Mouse (Mus musculus): ENCODE results near the gene Wwtr1.

Gene Wwtr1

DNA sequence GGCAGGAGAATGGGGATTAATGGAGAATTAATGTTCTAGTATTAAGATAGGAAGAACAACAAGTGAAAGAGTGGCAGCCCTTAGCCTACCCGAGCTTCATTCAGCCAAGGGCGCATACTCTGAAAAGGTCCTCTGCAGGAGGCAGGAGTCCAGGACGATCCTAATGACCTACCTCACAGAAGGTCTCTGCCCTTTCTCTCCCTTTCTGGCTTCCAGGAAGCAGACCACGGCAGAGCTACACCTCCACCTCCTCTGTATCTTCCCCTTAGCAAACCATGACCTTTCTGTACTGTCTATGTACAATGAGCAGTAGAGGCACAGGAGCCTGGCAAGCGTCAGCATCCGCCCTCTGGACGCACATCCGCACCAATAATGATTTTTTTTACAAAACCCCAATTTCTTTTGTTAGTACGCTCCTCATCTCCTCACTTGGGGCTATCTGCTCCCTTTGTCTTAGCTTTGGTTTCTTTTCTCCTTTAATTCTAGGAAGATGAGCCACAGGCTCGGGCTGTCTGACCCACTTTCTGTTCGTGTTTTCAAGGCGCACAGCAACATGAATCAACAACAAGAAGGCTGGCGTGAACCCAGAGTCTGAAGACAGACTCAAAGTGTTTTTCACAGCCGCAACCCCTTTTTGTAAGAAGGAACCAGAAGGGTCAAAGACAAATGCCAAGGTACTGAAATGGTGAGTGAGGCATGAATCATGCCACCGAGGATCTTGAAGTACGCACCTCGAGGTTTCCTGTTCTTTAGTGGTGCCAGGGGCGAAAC is 63.7 kb downstream of the Wwtr1 start:
- DNase-seq, result peak; percentile 53

DNA sequence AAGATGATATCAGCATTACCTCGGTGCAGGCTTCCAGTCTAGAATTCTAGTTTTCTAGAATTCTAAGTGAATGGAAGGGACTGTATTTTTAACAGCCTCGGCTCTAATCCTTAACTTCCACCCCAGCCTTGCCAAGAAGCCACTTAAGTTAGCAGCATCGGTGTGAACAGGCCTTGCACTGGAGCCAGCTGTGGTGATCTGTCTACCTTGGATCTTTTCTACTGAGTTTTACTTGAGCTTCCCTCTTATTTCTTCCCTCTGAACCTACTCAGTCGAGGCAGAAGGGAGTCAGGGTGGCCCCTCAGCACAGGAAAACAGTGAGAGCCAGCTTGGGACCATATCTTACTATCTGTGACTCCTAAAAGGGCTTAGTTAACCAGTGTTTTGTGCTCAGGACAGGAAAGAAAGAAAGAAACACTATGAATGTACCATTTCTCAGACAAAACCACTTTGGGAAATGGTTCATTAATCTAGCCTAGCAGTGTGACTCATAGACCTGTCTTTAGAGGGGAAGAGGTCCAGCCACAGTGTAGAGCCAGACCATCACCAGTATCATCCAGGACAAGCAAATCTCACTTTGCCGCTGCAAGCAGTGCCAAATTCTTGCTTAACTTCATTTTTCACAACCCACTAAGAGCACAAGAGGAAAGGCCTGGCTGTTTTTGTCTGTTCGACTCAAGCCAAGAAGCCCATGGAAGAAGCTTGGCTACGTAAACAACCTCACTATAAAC is 65.6 kb downstream of the Wwtr1 start:
- DNase-seq, result no peak

DNA sequence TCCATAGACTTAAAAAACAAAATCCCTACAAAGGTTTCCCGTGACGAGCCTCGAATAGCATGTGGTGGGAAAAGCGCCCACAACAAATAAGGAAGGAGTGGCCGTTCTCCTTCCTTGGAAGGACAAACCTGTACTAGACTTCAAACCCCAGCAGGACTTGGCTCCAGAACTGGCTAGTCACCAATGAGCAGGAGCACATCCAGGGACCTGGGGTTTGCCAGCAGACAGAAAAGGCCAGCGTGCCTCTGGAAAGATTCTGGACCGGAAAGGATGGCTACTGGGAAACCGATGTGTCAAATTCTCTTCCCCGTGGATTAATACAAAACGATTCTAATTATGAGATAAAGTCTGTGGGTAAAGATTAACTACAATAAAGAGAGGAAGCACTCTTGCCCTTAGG is 69.7 kb downstream of the Wwtr1 start:
- peak; percentile 31 for DNase-seq

DNA sequence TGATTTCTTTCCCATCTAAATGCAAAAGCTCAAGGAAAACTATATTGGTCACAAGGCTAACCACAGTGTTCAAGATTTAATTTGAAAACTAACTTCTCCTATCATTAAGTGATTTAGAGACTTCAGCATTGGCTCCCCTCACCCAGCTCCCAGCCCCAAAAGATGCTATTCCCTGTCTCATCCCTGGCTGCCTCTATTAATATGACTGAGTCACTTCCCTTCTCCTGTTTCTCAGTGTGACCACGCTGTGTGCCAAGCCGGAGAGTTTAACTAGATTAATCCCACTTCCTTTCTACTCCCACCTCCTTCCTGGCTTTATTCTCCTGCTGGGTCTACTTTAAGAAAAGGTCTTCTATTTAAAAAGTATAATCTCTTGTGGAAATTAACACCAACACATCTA is 71.0 kb downstream of the Wwtr1 start:
- peak; percentile 46 for DNase-seq

DNA sequence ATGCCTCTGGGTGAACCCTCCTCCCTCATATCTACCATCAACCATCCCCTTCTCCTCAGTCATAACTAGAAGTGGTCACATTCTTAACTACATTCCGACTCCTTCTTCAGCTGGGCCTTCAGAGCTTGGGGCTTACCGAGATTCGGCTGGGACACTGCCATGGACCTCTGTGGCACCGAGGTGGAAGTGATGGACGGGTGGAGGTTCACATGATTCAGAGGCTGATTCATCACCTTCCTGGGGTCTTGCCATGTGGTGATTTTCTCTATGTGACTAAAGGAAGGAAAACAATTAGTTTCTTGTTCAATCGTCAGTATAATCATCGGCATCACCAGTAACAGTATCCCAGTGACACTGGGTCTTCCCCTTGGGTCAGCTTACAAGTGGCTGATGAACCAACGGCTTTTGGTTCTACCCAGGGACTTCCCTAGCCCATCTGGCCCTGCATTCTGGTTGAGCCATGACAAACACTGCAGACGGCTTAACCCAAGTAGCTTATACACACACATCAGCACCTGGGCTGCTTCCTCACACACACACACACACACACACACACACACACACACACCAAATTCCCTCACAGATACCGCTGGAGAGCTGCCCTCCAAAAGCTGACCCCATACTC is 74.0 kb downstream of the Wwtr1 start:
- no peak for DNase-seq

DNA sequence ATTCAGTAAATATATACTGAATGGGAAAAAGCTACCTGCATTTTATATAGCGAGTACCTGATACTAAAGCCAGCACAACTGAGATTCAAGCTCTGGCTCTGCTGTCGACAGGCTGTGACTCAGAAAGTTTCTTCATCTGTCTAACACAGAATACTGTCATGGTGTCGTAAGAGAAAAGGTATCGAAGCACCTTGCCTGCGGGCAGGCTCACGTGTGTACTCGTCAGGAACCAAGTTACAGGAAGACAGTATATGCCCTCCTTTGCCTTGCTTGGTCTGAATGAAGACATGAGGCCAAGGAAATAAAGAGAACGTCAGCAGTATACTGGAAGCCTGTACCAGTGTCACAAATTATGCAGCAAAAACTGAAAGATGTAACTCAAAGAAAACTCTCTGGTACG is 74.9 kb downstream of the Wwtr1 start:
- DNase-seq, result no peak

DNA sequence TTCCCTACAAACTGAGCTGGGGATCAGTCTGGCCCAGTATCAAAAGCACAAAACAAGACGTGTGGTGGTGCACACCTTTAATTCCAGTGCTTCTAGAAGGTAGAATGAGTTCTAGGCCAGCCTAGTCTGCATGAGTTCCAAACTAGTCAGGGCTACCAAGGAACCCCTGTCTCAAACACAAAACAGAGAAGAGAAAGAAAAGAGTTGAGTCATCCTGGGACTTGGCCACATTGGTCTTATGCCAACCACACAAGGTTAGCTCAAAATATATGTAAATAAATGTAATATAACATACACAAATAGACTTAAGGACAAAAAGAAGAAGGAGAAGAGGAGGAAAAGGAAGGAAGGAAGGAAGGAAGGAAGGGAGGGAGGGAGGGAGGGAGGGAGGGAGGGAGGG is 77.9 kb downstream of the Wwtr1 start:
- no peak for DNase-seq

DNA sequence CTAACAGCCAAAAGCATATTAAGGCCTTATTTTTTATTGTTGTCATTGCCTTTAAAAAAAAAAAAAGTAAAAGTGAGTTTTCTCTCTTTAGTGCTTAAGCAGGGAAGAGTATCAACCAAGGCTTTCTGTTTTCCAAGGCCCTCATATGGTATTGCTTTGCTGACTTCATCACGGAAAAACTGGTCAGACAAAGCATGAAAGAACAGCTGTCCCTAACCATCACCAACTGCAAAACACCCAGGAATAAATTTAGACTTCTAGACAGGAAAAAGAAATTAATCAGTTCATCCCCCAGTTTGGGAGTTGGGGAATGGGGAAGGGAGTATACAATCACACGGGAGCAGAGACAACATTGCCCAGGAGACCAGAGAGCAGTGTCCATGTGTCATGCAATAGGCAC is 79.3 kb downstream of the Wwtr1 start:
- DNase-seq, result no peak

DNA sequence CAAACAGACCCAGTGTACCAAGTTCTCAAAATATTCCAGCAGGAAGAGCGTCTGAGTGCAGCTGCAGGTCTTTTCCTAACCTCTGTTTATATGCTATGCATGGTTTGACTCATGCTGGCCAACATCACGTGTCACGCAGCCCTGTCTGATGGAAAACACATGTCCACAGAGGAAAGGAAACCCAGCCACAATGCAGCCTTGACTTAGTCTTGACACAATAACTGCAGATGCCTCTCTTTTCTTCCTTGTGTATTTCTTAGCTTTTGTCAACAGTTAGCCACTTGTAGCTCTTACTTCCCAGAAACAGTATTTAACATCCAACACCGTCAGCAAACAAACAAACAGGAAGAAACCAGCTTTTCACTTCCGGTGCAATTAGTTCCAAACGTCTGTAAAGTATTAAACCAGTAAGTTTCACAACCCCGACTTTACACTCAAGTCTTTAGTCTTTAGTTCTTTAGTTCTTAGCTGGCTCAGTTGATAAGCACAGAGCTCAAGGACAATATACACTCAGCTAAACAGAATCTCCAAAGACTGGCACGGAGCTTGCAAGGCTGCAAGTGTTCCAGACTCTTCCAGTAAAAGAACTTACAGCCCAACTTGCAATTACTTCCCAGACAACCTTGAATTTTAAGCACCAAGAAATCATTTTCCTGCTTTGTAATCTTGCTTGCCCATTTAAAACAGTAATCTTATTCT is 88.1 kb downstream of the Wwtr1 start:
- DNase-seq, result peak; percentile 75

DNA sequence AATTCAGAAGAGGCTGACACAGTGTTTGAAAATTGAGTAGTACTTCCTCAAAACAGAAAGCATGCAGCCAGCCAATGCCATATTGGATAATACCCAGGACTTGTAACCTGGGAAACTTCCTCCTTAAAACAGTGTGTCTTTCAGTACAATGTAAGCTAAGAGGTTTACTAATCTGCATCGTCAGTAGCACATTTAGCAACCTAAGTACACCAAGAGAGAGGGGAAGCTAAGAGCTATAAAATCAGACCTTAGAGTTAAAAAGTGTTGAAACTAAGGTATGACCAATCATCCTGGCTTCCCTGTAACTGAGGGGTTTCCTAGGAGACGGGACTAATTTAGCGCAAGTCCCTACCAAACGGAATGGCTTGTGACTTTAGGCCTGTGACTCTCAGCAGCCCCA is 89.6 kb downstream of the Wwtr1 start:
- no peak for DNase-seq

DNA sequence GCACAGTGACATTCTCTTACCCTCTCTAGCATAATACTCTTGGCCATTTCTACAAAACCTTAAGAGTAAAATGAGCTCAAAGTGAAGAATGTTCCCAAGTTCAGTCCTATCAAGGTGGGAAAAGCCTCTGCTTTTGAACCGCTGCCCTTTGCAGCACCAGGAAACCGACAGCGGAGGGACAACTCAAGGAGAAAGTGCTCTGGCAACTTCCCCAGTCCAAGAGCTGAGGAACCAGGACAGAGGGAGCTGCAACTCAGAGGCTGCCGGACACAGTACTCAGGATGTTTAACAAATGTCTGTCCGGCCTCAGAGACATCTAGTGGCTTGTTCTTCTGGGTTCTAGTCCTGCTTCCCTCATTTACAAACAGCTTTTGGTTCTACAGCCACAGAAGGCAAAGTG is 93.7 kb downstream of the Wwtr1 start:
- peak; percentile 42 for DNase-seq

DNA sequence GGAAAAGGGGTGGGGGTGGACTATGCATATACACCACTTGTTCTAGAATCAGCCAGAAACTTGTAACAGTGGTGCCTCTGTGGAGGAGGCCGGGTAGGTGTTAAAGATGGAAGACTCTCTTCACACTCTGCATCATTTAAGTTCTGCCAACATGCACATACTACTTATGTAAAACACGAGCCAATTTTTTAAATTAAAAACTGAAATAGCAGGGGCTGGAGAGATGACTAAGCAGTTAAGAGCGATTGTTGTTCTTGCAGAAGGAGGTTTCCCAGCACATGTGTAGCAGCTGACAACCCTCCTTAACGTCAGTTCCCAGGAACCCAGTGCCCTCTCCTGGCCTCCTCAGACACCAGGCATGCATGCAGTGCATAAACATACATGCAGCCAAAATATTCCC is 95.1 kb downstream of the Wwtr1 start:
- DNase-seq, result no peak

DNA sequence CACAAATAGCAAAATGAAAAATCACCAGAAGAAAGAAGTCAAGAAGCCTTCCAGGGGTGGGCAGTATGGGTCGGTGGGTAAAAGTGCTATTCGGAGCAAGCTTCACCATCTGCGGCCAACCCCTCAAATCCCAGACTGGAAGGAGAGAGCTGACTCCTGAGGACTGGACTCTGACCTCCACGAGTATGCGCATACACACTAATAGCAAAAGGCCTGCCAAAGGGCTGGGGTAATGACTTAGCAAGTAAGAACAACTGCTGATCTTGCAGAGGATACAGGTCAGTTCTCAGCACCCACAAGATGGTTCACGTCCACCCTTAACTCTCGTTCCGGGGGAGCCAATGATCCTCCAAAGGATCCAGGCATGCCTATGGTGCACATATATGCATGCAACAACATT is 101.3 kb downstream of the Wwtr1 start:
- DNase-seq, result peak; percentile 39

DNA sequence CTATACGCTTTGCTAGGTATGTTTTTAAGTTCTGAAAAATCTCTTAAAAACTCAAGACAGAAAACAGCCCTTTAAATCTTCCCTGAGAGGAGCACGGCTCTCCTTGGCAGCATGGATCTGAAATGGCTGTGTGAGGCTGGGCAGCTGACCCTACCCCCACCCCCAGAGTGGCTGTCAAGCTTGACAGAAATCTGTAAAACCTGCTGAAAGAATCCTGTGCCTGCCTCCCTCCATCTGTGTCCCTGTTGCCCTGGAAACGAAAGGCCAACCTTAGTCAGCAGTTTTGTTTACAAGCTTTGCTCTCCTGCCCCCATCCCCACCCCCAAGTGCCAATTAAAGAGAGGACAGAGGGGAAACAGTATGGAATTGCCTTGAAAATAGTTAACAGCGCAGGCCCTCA is 103.3 kb downstream of the Wwtr1 start:
- DNase-seq, result peak; percentile 53

DNA sequence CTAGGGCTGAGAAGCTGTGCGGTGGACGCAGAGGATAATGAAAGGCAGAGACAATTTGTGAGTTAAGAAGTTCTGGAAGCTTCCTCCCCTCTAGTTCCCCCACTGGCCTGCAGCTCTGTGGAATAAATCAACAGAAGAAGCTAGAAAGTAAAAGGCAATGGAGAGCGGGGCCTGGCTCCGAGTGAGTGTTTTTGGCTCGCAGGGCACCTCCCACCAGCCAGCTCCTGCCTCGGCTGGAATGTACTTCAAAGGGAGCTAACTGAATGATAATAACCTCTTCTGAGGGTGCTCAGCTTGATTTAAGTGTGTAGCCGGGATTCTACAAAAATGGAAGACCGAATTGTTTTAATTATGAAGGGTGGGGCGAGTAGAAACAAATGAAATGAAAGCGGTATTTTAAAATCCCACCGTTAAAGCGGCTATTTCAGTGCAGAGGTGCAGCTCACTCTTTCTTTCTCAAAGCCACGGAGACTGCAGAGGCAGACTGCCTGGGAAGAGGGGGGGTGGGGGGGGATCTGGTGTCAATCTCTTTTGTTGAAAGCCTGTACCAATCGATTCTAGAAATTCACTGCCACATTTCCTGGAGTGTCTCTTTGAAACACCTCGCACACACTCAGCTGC is 104.6 kb downstream of the Wwtr1 start:
- peak; percentile 58 for DNase-seq

DNA sequence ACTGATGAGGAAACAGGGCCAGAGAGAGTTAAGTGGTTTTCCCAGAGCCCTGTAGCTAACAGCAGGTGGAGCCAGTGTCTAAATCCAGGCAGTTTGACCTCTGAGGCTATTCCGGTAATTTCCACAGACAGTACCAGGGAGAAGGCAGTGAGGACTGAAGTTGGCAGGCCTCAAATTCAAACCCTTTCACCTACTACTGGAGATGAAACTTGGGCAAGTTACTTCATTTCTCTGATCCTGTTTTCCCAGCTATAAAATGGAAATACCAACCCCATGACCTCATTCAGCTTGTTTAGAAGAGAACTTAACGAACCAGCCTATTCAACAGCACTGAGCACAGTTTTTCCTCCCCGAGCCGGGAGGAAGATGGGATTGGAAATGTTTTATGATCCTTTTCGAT is 105.4 kb downstream of the Wwtr1 start:
- DNase-seq, result peak; percentile 75

DNA sequence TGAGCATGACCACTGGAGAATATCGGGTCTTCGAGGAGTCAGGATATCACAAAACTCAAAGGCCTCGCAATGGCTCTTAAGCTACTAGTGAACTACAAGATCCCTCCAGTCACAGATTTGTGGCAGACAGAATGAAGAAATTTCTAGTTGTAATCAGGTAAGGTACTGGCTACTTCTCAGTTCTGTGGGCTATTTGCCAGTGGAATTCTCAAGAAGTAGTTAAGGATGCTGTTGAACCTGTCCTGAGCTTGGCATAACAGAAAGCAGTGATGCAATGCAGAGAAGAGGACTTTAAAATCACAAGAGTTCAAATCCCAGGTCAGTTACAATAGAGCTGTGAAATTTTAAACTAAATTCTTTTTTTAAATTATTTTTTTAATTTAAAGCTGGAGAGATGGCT is 106.4 kb downstream of the Wwtr1 start:
- no peak for DNase-seq

DNA sequence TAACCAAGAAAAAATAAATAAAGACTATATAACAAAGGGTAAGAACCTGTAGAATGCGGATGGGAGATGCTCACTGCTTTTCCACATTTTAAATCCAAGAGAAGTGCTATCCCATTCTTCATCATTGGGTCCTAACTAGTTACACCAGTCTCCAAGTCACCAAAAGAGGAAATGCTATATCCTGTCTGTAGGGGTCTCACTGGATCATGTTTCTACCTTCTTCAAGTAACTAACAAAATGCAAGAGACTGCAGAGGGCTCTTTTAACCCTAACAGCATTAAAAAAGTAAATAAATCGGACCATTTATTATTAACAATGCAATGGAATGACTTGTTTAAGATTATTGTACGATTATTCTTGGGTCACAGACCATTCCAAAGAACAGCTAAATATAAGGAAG is 109.4 kb downstream of the Wwtr1 start:
- DNase-seq, result no peak

DNA sequence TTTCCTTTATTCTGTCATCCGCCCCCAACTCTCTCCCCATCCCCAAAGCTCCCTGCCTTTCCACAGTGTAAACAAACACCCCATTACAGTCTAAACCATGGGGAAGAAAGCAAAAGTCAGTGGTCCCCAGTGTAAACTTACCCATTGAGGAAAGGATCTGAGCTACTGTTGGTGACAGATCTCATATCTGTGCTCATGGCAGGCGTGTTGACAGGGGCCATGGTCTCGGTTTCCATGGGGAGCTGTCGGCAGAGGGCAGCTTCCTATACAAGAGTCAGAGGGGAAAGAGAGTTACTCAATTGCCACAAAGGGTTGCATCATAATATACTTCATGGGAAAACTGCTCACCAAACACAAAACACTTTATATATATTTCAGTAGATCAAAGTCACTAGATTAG is 112.4 kb downstream of the Wwtr1 start:
- no peak for DNase-seq

DNA sequence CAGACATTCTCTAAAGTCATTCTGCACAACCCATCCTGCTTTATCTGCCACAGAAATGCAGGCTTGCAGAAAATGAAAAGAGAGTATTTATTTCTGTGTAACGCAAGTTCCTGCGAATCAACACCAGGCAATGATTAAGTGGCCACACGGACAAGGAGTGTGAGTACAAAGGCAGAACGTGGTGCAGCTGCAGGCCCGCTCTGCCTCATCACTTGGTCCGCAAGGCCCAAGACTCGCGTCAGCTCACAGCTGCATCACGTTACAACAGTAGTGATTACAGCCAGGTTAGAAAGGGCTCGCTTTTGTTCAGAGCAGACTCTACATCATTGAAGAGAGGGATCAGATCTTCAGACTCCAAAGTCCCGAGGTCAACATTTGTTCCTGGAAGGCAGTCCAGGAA is 117.1 kb downstream of the Wwtr1 start:
- peak; percentile 26 for DNase-seq

DNA sequence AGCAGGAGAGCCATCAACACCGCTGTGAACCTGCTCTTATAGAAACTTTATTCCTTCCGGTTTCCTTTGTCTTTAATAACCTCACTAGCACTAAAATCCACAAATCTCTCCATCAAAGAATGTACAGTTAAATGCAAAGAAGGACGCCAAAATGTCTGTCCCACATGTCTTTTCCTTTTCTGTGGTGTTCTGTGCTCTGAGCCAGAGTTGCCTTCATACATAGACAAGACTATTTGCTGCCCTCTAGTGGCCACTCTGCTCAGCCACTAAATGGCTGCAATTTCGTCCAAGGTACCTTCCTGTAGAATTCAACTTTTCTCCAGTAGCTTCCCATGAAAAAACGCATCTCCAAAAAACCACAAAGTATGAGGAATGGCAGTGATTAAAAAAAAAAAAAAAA is 127.3 kb downstream of the Wwtr1 start:
- DNase-seq, result peak; percentile 89

DNA sequence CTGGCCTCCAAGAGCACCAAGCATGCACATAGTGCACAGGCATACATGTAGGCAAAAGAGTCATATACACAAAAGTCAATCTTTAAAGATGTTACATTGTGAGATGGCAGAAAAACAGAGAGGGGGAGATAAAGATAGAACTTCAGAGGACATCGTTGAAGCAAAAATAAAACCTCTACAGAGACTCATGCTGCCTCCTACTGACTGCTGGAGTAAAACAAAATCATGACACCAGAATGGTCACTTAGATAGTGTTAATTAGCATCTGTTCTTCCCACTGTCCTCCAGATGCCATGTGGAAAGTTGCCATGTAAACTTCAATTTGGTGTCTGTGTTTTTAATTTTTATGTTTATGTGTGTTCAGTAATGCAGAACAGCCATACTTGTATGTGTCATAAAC is 127.8 kb downstream of the Wwtr1 start:
- DNase-seq, result no peak

DNA sequence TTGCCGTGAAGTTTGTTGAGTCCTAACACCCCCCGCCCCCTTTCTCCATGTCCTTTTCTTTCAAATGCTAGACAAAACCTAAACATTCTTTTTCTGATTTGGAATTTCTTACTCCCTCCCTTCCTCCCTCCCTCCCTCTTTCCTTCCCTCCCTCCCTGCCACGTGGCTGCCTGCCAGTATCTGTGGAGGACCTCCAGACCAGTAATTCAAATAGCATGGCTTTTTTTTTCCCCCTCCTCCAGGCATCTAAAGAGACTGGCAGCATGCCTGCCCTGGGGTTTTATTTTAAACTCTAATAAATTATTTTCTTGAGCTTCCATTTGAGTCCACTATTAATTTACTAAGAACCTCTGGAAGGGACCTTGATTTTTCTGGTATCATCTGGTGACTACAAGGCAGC is 130.0 kb downstream of the Wwtr1 start:
- peak; percentile 90 for DNase-seq
